Mouse (Mus musculus) stomach, embryonic 16.5 days (tissue): ENCODE results near the gene Ecm2. TPM values are rescaled to one million over a fixed set of nuclear protein-coding genes. Genes with fewer than 3 reads are reported as not detected.
A peak's percentile ranks its signal among the peaks of the same experiment; 100 is the strongest.

Source experiments
- ATAC-seq: fragments of 200-750 bp; cut with Nextera tagmentation; 2 replicates; pipeline ENCODE4 v1.8.0; 2017; ENCODE audit warnings: moderate number of reproducible peaks, moderate TSS enrichment; ENCODE audit not compliant: insufficient read depth, low FRiP score
- H3K27ac ChIP-seq: fragments of 300-500 bp; sonication (generic); 2 replicates; pipeline ENCODE4 v1.5.1; 2014; ENCODE audit warnings: low read length
- H3K27me3 ChIP-seq: fragments of 300-500 bp; sonication (generic); 2 replicates; pipeline ENCODE4 v1.6.1; 2014; ENCODE audit warnings: low read length, control low read depth, mixed read lengths; ENCODE audit not compliant: control insufficient read depth, insufficient read depth
- H3K36me3 ChIP-seq: fragments of 300-500 bp; sonication (generic); 2 replicates; pipeline ENCODE4 v1.6.1; 2014; ENCODE audit warnings: low read length; ENCODE audit not compliant: control insufficient read depth, insufficient read depth
- H3K4me1 ChIP-seq: fragments of 300-500 bp; sonication (generic); 2 replicates; pipeline ENCODE4 v1.6.1; 2014; ENCODE audit warnings: low read length, control low read depth, mixed read lengths; ENCODE audit not compliant: control insufficient read depth, insufficient read depth
- H3K4me2 ChIP-seq: fragments of 300-500 bp; sonication (generic); 2 replicates; pipeline ENCODE4 v1.6.1; 2014; ENCODE audit warnings: low read depth, low read length, mixed read lengths
- H3K4me3 ChIP-seq: fragments of 300-500 bp; sonication (generic); replicated peaks from 2 replicates; pipeline ENCODE4 v1.5.1; 2014; ENCODE audit warnings: mild to moderate bottlenecking, low read length
- H3K9ac ChIP-seq: fragments of 300-500 bp; sonication (generic); 2 replicates; pipeline ENCODE4 v1.6.1; 2014; ENCODE audit warnings: low read length
- H3K9me3 ChIP-seq: fragments of 300-500 bp; sonication (generic); replicated peaks from 2 replicates; pipeline ENCODE4 v1.6.1; 2016; ENCODE audit warnings: low read length, control low read depth; ENCODE audit not compliant: control insufficient read depth
- whole genome bisulfite sequencing: fragments of 180-500 bp; shearing (Covaris S2); extraction: QIAGEN DNeasy Blood & Tissue Kit; methylation state at CpG from one replicate; pipeline ENCODE4 v1.1.7; 2014; 5-methylcytosine and 5-hydroxymethylcytosine counted together
- polyA plus RNA-seq: library from polyadenylated mRNA; unstranded; fragments of >200 nt; fragmentation: Nextera tagmentation; extraction: Ambion mirVana; gene quantifications from 2 replicates; pipeline ENCODE4 v1.2.1, GENCODE M21; 2015

Gene Ecm2
- 1.4 and 1.5 TPM in 2 replicates for polyA plus RNA-seq

DNA sequence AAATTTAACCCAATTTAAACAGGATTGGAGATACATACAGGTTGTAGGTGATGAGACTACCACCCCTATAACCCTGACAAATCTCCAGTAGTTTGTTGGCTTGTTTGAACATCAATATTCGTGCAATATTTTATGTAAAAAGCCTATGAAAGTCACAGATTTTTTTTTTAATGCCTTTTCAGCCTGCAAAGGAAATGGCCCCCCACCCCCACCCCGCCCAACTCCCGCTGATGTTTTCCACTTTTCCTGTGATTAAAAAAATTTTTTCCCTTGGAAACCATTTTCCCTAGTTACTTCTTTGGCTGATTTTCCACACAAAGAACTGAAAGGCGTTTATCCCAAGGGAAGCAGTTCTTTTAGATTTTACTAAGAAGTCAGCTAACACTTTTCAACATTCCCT, at the start of gene Ecm2:
Gene Ecm2, plus strand, starts transcription at position 301 of the 400 bp plus-strand sequence.
- no peak within 1 kb of the TSS; the same call in 1 of the 2 replicates for H3K4me2 ChIP-seq
- no peaks in the 10 kb centered on the region for H3K36me3 ChIP-seq
- H3K9ac ChIP-seq: no peak within 1 kb of the TSS
- no peak for ATAC-seq
- no peaks in the 10 kb centered on the region for H3K4me1 ChIP-seq
- H3K9me3 ChIP-seq: no peaks in the 10 kb centered on the region
- H3K27me3 ChIP-seq: no peaks in the 10 kb centered on the region
- no peak within 1 kb of the TSS for H3K27ac ChIP-seq
- H3K4me3 ChIP-seq: no peak within 1 kb of the TSS
- 54% methylated on average over 4 of the region's 4 CpGs for WGBS

DNA sequence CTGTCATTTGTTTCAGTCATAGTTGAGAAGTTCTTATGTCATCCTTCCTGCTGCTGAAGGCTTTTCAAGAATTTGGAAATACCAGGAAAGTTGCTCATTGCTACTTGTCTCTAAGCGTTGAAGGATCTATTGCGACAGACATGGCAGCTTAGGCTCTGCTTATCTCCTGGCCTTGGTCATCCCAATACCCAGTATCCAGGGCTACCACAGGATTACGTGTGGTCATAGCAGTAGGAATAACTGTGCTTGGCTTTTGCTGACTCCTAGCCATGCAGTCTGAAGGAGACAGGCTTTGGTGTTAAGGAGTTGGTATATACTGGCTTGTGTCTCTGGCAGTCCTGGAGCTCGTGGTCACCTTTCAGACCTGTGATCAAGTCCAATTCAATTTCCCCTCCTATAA, 44.3 kb upstream of the Ecm2 start:
- H3K9ac ChIP-seq: 0 out of 2 replicates have a peak overlapping the region, but pooled peaks have one; percentile 18
- 77% methylated on average over 4 of the region's 4 CpGs for WGBS
- H3K4me3 ChIP-seq: no peak overlapping the region
- H3K4me2 ChIP-seq: no peak overlapping the region
- ATAC-seq: no peak
- H3K27ac ChIP-seq: peak overlapping the region; percentile 88
- no peaks in the 10 kb centered on the region for H3K27me3 ChIP-seq
- H3K9me3 ChIP-seq: no peaks in the 10 kb centered on the region
- 0 out of 2 replicates have a peak, but pooled peaks cover 3% of the 10 kb centered on the region for H3K36me3 ChIP-seq
- 0 out of 2 replicates have a peak, but pooled peaks cover 11% of the 10 kb centered on the region for H3K4me1 ChIP-seq

DNA sequence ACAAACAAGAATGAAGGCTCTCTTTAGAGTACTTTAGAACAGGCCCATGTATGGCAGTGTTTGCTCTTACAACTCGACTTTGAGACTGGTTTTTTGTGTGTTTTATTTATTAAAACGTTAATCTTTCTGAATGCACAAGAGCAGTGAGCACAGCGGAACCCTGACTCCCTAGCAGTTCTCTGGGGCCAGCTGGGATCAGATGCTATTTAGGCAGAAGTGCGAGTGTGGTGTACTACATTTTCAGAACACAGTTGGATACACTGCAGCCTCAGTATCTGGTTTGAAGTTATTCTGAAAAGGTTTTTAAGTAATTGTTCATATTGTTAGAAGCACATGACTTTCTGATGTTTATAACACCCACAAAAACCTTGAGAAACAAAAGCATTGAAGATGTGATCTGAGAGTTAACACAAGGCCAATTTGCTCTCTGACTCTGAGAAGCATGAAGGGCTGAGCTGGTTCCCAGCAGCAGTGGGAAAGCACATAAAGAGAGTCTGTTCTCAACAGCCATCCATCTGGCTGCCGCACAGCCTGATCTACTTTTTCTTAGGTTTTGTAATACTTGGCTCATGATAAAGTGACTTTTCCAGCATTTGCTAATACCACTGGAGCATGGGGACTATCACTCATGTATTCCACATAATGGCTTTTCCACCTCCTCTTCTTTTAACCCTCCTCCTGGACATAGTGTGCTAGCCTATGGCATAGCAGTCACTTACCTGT, 43.8 kb upstream of the Ecm2 start:
- Histone ChIP-seq H3K9ac (no peak overlapping the region), H3K27me3 (no peaks in the 10 kb centered on the region), H3K27ac (peak overlapping the region; percentile 88), H3K4me2 (no peak overlapping the region), H3K9me3 (no peaks in the 10 kb centered on the region), H3K4me3 (no peak overlapping the region), H3K36me3 (0 out of 2 replicates have a peak, but pooled peaks cover 3% of the 10 kb centered on the region), H3K4me1 (0 out of 2 replicates have a peak, but pooled peaks cover 11% of the 10 kb centered on the region)
- ATAC-seq: 0 out of 2 replicates have a peak, but pooled peaks have one; percentile 37
- 53% methylated on average over 5 of the region's 5 CpGs for WGBS

DNA sequence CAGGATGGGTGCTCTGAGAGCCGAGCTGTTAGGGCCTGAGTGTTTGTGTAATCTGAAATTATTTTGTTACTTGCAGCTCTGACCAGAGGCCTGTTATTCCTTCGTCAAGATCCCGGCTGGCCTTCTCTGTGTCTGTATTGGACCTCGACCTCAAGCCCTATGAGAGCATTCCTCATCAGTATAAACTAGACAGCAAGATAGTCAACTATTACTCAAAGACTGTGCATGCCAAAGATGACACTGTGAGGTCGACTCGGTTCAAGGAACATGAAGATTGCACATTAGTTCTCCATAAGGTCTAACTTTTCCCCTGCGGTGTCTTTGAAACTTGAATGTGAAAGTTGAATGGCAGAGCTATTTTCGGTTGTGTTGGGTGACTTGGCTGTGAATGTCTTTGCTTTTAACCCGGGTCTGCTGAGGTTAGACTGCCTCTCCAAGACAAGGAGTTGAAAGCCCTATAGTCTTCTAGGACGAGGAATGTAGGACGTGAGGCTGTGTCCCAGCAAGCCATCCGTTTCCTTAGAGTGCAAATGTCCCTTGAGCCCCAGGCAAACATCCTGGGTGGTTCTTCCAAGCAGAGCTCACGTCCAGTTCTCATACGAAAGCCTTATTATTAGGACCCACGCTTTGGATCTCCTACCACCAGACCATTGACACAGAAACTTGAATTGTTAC, 43.0 kb upstream of the Ecm2 start:
- H3K27me3 ChIP-seq: no peaks in the 10 kb centered on the region
- H3K4me1 ChIP-seq: 0 out of 2 replicates have a peak, but pooled peaks cover 11% of the 10 kb centered on the region
- 0 out of 2 replicates have a peak, but pooled peaks cover 3% of the 10 kb centered on the region for H3K36me3 ChIP-seq
- no peak overlapping the region for H3K4me3 ChIP-seq
- no peaks in the 10 kb centered on the region for H3K9me3 ChIP-seq
- H3K9ac ChIP-seq: no peak overlapping the region
- peak overlapping the region; percentile 88 for H3K27ac ChIP-seq
- ATAC-seq: no peak
- H3K4me2 ChIP-seq: no peak overlapping the region
- 85% methylated on average over 15 of the region's 15 CpGs for WGBS

DNA sequence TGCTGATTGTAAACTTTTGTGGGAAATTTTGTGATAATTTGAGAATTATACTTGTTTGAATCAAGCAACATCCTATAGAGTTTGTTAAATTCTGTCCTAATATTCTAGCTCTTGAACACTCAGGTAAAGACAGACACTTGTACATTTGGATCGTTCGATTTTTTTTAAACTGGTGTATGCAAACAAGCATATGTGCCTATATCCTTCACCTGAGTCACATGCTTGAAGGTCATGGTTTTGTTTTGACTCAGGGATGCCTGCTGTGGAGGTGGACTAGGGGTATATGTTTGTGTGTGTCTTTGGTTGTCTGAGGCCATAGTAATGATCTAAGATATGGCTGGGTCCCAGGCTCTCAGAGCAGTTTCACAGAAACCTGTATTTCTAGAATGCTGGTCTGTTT, 41.7 kb upstream of the Ecm2 start:
- Histone ChIP-seq H3K27ac (no peak overlapping the region), H3K4me3 (no peak overlapping the region), H3K9ac (no peak overlapping the region), H3K36me3 (0 out of 2 replicates have a peak, but pooled peaks cover 1% of the 10 kb centered on the region), H3K4me1 (0 out of 2 replicates have a peak, but pooled peaks cover 11% of the 10 kb centered on the region), H3K27me3 (no peaks in the 10 kb centered on the region), H3K9me3 (no peaks in the 10 kb centered on the region), H3K4me2 (no peak overlapping the region)
- no peak for ATAC-seq
- 99% methylated on average over 2 of the region's 2 CpGs for WGBS

DNA sequence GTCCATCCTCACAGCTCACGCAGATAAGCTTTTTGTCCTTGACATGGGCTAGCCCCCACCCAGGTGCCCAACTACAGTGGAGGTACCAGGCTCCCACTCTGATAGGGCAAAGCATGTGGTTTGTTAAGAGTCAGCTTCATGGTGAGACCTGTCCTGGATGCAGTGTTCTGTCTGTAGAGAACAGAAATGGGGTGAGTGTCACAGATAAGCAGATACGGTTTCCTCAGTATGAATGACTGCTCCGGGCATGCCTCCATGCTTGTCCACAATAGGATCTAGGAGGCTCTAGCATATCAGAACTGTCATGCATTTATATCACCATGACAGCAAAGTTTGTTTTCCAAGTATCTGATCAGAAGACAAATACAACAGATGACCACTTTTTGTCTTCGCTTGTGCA, 38.7 kb upstream of the Ecm2 start:
- H3K36me3 ChIP-seq: no peaks in the 10 kb centered on the region
- no peak overlapping the region for H3K9ac ChIP-seq
- WGBS: 90% methylated on average over 4 of the region's 4 CpGs
- H3K4me1 ChIP-seq: 0 out of 2 replicates have a peak, but pooled peaks cover 5% of the 10 kb centered on the region
- H3K9me3 ChIP-seq: no peaks in the 10 kb centered on the region
- H3K27ac ChIP-seq: no peak overlapping the region
- no peaks in the 10 kb centered on the region for H3K27me3 ChIP-seq
- ATAC-seq: no peak
- no peak overlapping the region for H3K4me2 ChIP-seq
- no peak overlapping the region for H3K4me3 ChIP-seq

DNA sequence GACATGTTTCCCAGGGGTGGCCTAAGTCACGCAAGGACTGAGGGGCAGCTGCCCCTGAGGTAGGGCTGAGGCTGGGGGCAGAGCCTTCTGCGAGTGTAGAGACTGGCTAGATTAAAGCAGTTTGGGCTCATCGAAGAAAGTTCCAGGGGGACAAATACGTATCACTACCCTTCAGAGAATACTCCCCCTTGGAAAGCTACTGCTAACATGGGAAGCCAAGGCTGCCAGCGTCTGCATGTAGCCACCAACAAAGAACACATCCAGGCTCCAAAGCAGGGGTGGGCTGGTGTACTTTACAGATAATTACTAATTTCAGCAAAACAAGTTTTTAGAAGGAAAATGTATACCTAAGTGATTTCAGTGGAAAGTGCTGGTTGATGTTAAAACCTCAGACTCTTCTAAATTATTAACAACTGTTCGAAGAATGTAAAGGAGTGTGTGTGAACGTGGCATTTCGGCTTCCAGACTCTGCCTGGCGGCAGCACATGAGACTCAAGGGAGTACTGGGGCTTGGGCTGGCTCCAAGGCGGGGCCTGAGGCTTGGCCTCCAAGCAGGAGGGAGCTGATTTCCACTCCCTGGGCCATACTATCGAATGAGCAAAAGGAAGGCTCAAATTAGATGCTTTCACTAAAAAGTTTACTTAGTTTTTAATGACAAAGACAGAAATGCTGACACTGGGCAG, 38.1 kb upstream of the Ecm2 start:
- Histone ChIP-seq H3K4me2 (no peak overlapping the region), H3K27me3 (no peaks in the 10 kb centered on the region), H3K9ac (no peak overlapping the region), H3K36me3 (no peaks in the 10 kb centered on the region), H3K27ac (peak overlapping the region; percentile 16; the same call in 1 of the 2 replicates), H3K9me3 (no peaks in the 10 kb centered on the region), H3K4me1 (0 out of 2 replicates have a peak, but pooled peaks cover under 1% of the 10 kb centered on the region), H3K4me3 (no peak overlapping the region)
- 66% methylated on average over 11 of the region's 11 CpGs for WGBS
- ATAC-seq: peak; percentile 39; the same call in 1 of the 2 replicates

DNA sequence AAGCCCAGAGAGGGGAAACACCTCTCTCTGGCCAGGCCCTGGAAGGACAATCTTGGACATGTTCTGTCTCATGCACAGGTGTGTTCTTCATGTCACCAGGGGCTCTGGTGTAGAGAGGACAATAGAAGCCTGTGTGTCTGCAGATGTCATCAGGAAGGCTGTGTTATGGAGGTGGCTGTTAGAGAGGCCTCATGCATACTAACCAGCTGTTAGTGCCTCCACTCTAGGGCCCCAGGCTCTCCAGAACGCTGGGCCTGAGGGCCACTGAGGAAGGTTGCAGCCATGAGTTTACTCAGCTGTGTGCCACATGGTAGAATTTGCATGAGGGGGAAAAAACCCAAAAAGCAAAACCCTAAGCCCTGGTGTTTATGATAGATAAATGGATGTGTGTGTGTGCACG, 37.0 kb upstream of the Ecm2 start:
- Histone ChIP-seq H3K27me3 (no peaks in the 10 kb centered on the region), H3K4me3 (no peak overlapping the region), H3K36me3 (no peaks in the 10 kb centered on the region), H3K9ac (no peak overlapping the region), H3K4me1 (no peaks in the 10 kb centered on the region), H3K9me3 (no peaks in the 10 kb centered on the region), H3K27ac (no peak overlapping the region), H3K4me2 (no peak overlapping the region)
- 37% methylated on average over 2 of the region's 2 CpGs for WGBS
- no peak for ATAC-seq
